Mouse (Mus musculus): ENCODE data around the gene Olfr381.
"Not testable (repeated sequence)": the region's sequence is repeated elsewhere in the genome, so short reads cannot be mapped to it uniquely, and the experiment has no call there.

Olfr381 gene

GRCm38 (mm10) chr11:73491503-73491902 lies at the start of gene Olfr381:
Gene Olfr381, minus strand, starts transcription at chr11:73491603.
- no peak for DNase-seq (ENCODE audit: low spot score in 2 of 2)

- DNase-seq (ENCODE audit: low spot score in 2 of 2) = not testable (repeated sequence)
These were observed 37.6 kb upstream of the Olfr381 start for GRCm38 (mm10) chr11:73528971-73529370.

GRCm38 (mm10) chr11:73517097-73517496 lies 25.7 kb upstream of the Olfr381 start, which contains the start of gene Olfr382:
Gene Olfr382, minus strand, starts transcription at chr11:73517197.
- no peak for DNase-seq (ENCODE audit: low spot score in 2 of 2)

- no peak for DNase-seq (ENCODE audit: low spot score in 2 of 2)
These were observed 34.0 kb downstream of the Olfr381 start, which contains the start of gene Olfr380 for GRCm38 (mm10) chr11:73457408-73457807. Gene Olfr380, minus strand, starts transcription at chr11:73457508.
